12 mouse cellular contexts compared by ENCODE assay signal in the genomic region with DNA sequence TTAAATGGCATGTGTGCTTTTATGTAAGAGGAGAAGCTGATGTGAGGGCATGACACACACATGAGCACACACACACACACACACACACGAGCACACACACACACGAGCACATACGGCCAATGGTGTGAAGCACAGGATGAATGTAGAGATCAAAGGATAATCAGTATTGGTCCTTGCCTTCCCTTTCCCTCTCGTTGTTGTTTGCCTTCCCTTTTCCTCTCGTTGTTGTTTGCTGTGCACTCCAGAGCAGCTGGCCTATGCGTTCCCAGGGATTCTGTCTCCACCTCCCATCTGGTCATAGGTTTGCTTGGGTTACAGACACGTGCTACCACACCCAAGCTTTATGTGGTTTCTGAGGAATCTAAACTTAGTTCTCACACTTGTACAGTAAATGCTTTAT.
A peak's percentile ranks its signal among the peaks of the same experiment; 100 is the strongest.
DNase-seq lines count a peak whose midpoint lies in the region; ATAC-seq lines count a peak whose summit lies in the region.
"Had no signal": no experiment of that assay in that cellular context is flagged by ENCODE, and none has a peak within 500 bp of the region (broad histone marks: within the 10 kb centered on the region; RNA-seq: fewer than 3 reads in every experiment).

No protein-coding gene starts in this region.

- no peak overlapping the region for H3K4me3 ChIP-seq in hindbrain, embryonic 10.5 days
- H3K4me3 ChIP-seq in hindbrain, embryonic 12.5 days, result no peak overlapping the region
- H3K4me3 ChIP-seq in intestine, embryonic 15.5 days (replicated peaks), result no peak overlapping the region
- H3K4me3 ChIP-seq: gastrocnemius, adult 2 months; kidney, embryonic 15.5 days; left cerebral cortex, adult 2 months had no signal

- H3K9me3 ChIP-seq in hindbrain, embryonic 10.5 days, result no peaks in the 10 kb centered on the region
- H3K9me3 ChIP-seq in hindbrain, embryonic 12.5 days (replicated peaks), result no peaks in the 10 kb centered on the region
- no peaks in the 10 kb centered on the region for H3K9me3 ChIP-seq in intestine, embryonic 15.5 days
- H3K9me3 ChIP-seq: kidney, embryonic 15.5 days had no signal

- H3K27ac ChIP-seq in hindbrain, embryonic 10.5 days, result peak overlapping the region; percentile 29; the same call in 1 of the 2 replicates
- no peak overlapping the region for H3K27ac ChIP-seq in hindbrain, embryonic 12.5 days
- H3K27ac ChIP-seq in intestine, embryonic 15.5 days, result no peak overlapping the region
- H3K27ac ChIP-seq: gastrocnemius, adult 2 months; kidney, embryonic 15.5 days; left cerebral cortex, adult 2 months had no signal

- ATAC-seq in hindbrain, embryonic 12.5 days (ENCODE audit: low FRiP score), result no peak
- peak; percentile 63; the same call in 1 of the 2 replicates for ATAC-seq in intestine, embryonic 15.5 days

- peaks cover 4% of the 10 kb centered on the region for H3K27me3 ChIP-seq in hindbrain, embryonic 10.5 days (ENCODE audit: insufficient read depth, poor library complexity, severe bottlenecking)
- H3K27me3 ChIP-seq in hindbrain, embryonic 12.5 days, result no peaks in the 10 kb centered on the region
- H3K27me3 ChIP-seq in intestine, embryonic 15.5 days (replicated peaks), result no peaks in the 10 kb centered on the region

- no peak for DNase-seq in hindbrain, embryonic 10.5 days (ENCODE audit: low spot score)
- peak; percentile 75 for DNase-seq in CD4-positive, CD25-positive, alpha-beta regulatory T cell, adult 2 months (ENCODE audit: low read depth, low spot score)
- peak; percentile 89 for DNase-seq in naive thymus-derived CD4-positive, alpha-beta T cell, adult 2 months (ENCODE audit: low read depth)
- no peak for DNase-seq in testis, postnatal 10 days (ENCODE audit: low spot score)
- DNase-seq in kidney, adult 9 months, result no peak
- DNase-seq in frontal cortex, postnatal 14 days (ENCODE audit: low spot score in 2 of 2), result no peak
- DNase-seq: gastrocnemius, adult 2 months; spleen, adult 18-20 months had no signal

- WGBS in hindbrain, embryonic 10.5 days, result 51% methylated on average over 7 of the region's 7 CpGs
- WGBS in hindbrain, embryonic 12.5 days, result 53% methylated on average over 7 of the region's 7 CpGs
- 39% methylated on average over 7 of the region's 7 CpGs for WGBS in intestine, embryonic 15.5 days

- H3K4me1 ChIP-seq in hindbrain, embryonic 10.5 days (replicated peaks), result peaks cover 42% of the 10 kb centered on the region
- H3K4me1 ChIP-seq in hindbrain, embryonic 12.5 days, result peaks cover 29% of the 10 kb centered on the region
- no peaks in the 10 kb centered on the region for H3K4me1 ChIP-seq in intestine, embryonic 15.5 days (replicated peaks)

- H3K36me3 ChIP-seq in hindbrain, embryonic 10.5 days, result no peaks in the 10 kb centered on the region
- H3K36me3 ChIP-seq in hindbrain, embryonic 12.5 days, result no peaks in the 10 kb centered on the region
- no peaks in the 10 kb centered on the region for H3K36me3 ChIP-seq in intestine, embryonic 15.5 days
- H3K36me3 ChIP-seq: kidney, embryonic 15.5 days had no signal

- H3K9ac ChIP-seq in hindbrain, embryonic 12.5 days, result no peak overlapping the region
- no peak overlapping the region for H3K9ac ChIP-seq in intestine, embryonic 15.5 days
- H3K9ac ChIP-seq: kidney, embryonic 15.5 days had no signal

- H3K4me2 ChIP-seq in hindbrain, embryonic 12.5 days (replicated peaks), result no peak overlapping the region
- H3K4me2 ChIP-seq in intestine, embryonic 15.5 days (replicated peaks), result no peak overlapping the region
- H3K4me2 ChIP-seq: kidney, embryonic 15.5 days had no signal

Comparison
In these comparisons a context has a peak if more than half of its experiments do, and no peak if none do; other contexts are left out.
1. DNase-seq: peak in CD4-positive, CD25-positive, alpha-beta regulatory T cell, adult 2 months (single experiment) and naive thymus-derived CD4-positive, alpha-beta T cell, adult 2 months (single experiment); none in hindbrain, embryonic 10.5 days (single experiment), testis, postnatal 10 days (single experiment), kidney, adult 9 months (single experiment) and frontal cortex, postnatal 14 days (0 of 2).